Mouse (Mus musculus) megakaryocyte, embryonic 14.5 days (primary cell): ENCODE measurements around the gene Samd8.

ENCODE experiments used
- FLI1 ChIP-seq: IDR thresholded peaks from 2 replicates; pipeline ENCODE4 v1.6.1; 2012; ENCODE audit warnings: low read length, inconsistent platforms, mixed read lengths
- GATA1 ChIP-seq: IDR thresholded peaks from 3 replicates; pipeline ENCODE4 v1.6.1; 2012; ENCODE audit warnings: mixed read lengths, low read length, inconsistent platforms, borderline replicate concordance

DNA sequence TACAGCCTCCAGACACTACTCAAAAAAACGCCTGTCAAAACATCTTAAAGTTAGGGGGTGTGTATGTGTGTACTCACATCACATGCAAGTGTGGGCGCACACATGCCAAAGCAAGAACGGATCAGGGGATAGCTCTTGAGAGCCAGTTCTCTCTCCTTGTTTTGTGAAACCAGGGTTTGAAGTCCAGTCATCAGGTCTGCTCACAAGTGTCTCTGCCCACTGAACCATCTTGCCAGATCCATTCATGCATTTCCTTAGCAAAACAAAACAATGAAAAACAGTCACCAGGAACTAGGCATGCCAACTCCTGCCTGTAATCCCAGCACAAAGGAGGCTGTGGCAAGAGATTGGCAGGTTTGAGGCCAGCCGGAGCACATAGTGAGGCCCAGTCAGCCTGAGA is 36.2 kb downstream of the Samd8 start:
- TF ChIP-seq GATA1 (no peak), FLI1 (no peak)
